Mouse (Mus musculus): ENCODE measurements at regions not wholly inside any gene's neighbourhood (a gene's known extent, or its start where the extent isn't known, plus 50 kb on each side); places are given as distances from the start of the nearest gene placed in this dataset.

DNA sequence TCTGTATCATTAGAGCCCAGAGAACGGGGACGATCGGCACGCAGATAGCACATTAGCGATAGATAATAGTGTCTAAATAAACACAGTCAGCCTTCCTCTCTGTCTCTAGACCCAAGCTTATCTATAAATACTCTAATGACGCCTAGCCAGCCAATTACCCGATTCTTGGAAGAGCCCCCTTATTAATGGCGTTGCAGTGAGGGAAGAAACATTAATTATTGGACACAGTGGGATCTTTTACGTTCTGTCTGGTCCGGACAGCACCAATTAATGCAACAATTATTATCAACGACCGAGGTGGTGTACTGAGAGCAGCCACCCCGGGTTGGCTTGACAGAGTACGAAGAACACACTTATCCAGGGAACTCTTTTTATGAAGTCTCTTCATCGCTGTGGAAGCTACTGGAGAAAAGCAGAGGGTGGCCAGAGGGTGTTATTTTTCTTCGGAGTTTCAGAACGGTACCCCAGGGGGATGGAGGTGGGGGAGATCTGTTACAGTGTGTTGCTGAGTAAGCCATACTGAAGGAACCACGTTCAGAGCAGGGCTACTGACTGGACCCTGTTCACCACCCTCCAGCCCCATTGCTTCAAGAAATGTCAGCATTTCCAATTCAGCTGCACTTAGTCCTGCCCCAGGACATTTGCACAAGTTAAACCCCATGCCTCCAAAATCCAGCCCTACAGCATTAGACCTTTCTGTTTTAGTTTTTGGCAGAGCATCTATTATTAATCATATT is 195.6 kb downstream of the Emx2 start:
- H3K27ac ChIP-seq (ENCODE audit: low read length): no peak overlapping the region
- no peak for ATAC-seq
- H3K4me3 ChIP-seq (replicated peaks; ENCODE audit: low read length): no peak overlapping the region
- 23% methylated on average over 18 of the region's 18 CpGs for WGBS
- 0 out of 2 replicates have a peak, but pooled peaks cover 4% of the 10 kb centered on the region for H3K4me1 ChIP-seq (replicated peaks; ENCODE audit: control insufficient read depth, insufficient read depth, low read length)
- no peak overlapping the region for H3K9ac ChIP-seq (replicated peaks; ENCODE audit: low read depth, low read length)
- H3K4me2 ChIP-seq (ENCODE audit: low read length): 0 out of 2 replicates have a peak overlapping the region, but pooled peaks have one; percentile 12
- no peaks in the 10 kb centered on the region; the same call in 1 of the 2 replicates for H3K27me3 ChIP-seq (replicated peaks; ENCODE audit: control insufficient read depth, insufficient read depth, low read length)
- no peaks in the 10 kb centered on the region for H3K36me3 ChIP-seq (ENCODE audit: control insufficient read depth, insufficient read depth)
- H3K9me3 ChIP-seq (ENCODE audit: control insufficient read depth, low read length): no peaks in the 10 kb centered on the region

DNA sequence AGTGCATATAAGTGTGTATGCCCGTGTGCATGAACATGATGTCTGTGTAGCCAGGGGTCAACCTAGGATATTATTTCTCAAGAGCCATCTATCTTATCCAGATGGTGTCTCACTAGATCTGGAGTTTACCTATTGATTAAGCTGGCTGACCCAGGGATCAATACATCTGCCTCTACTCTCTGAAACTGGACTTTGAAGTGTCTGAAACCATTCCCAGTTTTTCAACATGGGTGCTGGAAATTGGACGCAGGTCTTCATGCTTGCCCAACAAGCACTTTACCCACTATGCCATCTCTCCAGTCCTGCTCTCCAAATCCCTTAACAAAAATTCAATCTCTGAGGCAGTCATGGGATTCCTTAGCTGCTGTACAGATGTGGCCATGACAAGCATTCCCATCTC is 197.1 kb downstream of the Emx2 start:
- Histone ChIP-seq H3K36me3 (ENCODE audit: control insufficient read depth, insufficient read depth) (no peaks in the 10 kb centered on the region), H3K9me3 (ENCODE audit: control insufficient read depth, low read length) (no peaks in the 10 kb centered on the region), H3K27me3 (replicated peaks; ENCODE audit: control insufficient read depth, insufficient read depth, low read length) (no peaks in the 10 kb centered on the region; the same call in 1 of the 2 replicates), H3K4me3 (replicated peaks; ENCODE audit: low read length) (no peak overlapping the region), H3K4me1 (replicated peaks; ENCODE audit: control insufficient read depth, insufficient read depth, low read length) (0 out of 2 replicates have a peak, but pooled peaks cover 4% of the 10 kb centered on the region), H3K4me2 (ENCODE audit: low read length) (no peak overlapping the region), H3K27ac (ENCODE audit: low read length) (no peak overlapping the region), H3K9ac (replicated peaks; ENCODE audit: low read depth, low read length) (no peak overlapping the region)
- ATAC-seq: no peak
- 98% methylated on average over 2 of the region's 2 CpGs for WGBS

DNA sequence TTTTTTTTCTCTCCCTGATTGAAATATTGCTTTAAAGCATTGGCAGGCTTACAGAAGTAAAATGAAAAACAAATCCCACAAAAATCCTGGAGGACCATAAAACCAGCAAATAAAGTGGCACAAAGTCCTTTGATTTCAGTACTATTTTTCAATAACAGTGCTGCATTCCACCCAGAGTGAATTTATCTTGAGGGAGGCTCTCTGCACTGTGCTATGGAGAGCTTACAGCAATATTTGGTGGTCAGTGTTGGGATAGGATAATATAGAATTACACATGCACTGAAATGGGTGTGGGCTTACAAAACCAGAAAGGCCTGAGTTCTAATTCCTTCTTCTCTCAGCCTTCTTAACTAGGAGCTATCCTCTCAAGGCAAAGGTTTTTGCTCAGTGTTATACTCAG is 211.6 kb downstream of the Emx2 start:
- no peaks in the 10 kb centered on the region for H3K27me3 ChIP-seq (replicated peaks; ENCODE audit: control insufficient read depth, insufficient read depth, low read length)
- H3K27ac ChIP-seq (ENCODE audit: low read length): no peak overlapping the region
- H3K9me3 ChIP-seq (ENCODE audit: control insufficient read depth, low read length): no peaks in the 10 kb centered on the region
- no peak overlapping the region for H3K4me2 ChIP-seq (ENCODE audit: low read length)
- no peak overlapping the region for H3K4me3 ChIP-seq (replicated peaks; ENCODE audit: low read length)
- no peak for ATAC-seq
- H3K4me1 ChIP-seq (replicated peaks; ENCODE audit: control insufficient read depth, insufficient read depth, low read length): no peaks in the 10 kb centered on the region
- no peak overlapping the region for H3K9ac ChIP-seq (replicated peaks; ENCODE audit: low read depth, low read length)
- H3K36me3 ChIP-seq (ENCODE audit: control insufficient read depth, insufficient read depth): no peaks in the 10 kb centered on the region

GRCm38 (mm10) chr19:59673537-59673936 is 215.4 kb downstream of the Emx2 start:
- Histone ChIP-seq H3K4me3 (replicated peaks; ENCODE audit: low read length) (no peak overlapping the region), H3K9me3 (ENCODE audit: control insufficient read depth, low read length) (no peaks in the 10 kb centered on the region), H3K27ac (ENCODE audit: low read length) (no peak overlapping the region), H3K4me2 (ENCODE audit: low read length) (no peak overlapping the region), H3K36me3 (ENCODE audit: control insufficient read depth, insufficient read depth) (no peaks in the 10 kb centered on the region), H3K4me1 (replicated peaks; ENCODE audit: control insufficient read depth, insufficient read depth, low read length) (no peaks in the 10 kb centered on the region), H3K27me3 (replicated peaks; ENCODE audit: control insufficient read depth, insufficient read depth, low read length) (no peaks in the 10 kb centered on the region), H3K9ac (replicated peaks; ENCODE audit: low read depth, low read length) (no peak overlapping the region)
- ATAC-seq: no peak

DNA sequence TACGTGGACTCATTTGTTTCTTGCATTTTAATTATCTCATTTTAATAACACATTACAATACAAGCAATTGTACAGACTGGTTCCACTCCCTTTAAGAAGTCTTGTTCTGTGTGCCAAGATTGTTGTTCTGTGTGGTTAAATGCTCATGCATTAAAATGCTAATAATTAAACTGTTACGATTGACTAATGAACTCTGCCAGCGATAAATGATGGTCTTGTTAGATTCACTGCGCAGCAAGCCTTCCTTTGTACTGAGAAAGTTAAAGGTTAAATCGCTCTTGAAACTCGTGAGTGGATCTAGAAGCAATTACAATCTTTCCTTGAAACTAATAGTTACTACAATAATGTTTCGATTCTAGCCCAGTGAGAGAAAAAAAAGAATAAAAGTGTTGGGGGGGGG is 221.0 kb downstream of the Emx2 start:
- H3K4me2 ChIP-seq (ENCODE audit: low read length): no peak overlapping the region
- no peak overlapping the region for H3K27ac ChIP-seq (ENCODE audit: low read length)
- H3K9me3 ChIP-seq (ENCODE audit: control insufficient read depth, low read length): no peaks in the 10 kb centered on the region
- no peak overlapping the region for H3K9ac ChIP-seq (replicated peaks; ENCODE audit: low read depth, low read length)
- no peaks in the 10 kb centered on the region for H3K36me3 ChIP-seq (ENCODE audit: control insufficient read depth, insufficient read depth)
- H3K4me1 ChIP-seq (replicated peaks; ENCODE audit: control insufficient read depth, insufficient read depth, low read length): no peaks in the 10 kb centered on the region
- H3K4me3 ChIP-seq (replicated peaks; ENCODE audit: low read length): no peak overlapping the region
- H3K27me3 ChIP-seq (replicated peaks; ENCODE audit: control insufficient read depth, insufficient read depth, low read length): no peaks in the 10 kb centered on the region
- WGBS: 20% methylated on average over 7 of the region's 7 CpGs
- ATAC-seq: no peak

DNA sequence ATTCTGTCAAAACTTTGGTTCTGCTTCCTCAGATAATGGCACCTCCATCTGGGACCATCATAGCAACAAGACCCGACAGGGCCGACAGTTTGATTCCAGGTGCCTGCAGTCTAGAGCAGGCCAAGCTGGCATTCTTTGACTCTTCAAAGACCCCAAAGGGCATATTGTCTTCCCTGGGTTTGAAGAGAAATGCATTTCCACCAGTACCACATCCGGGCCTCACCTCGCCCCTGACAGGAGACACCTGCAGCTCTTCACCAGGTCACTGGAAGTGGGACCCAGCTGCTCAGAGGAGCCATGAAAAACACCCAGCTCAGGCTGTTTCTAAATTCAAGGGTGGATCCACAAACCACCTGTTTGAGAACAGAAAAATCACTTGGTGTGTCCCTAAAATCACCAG is 222.2 kb downstream of the Emx2 start:
- WGBS: 92% methylated on average over 4 of the region's 4 CpGs
- Histone ChIP-seq H3K4me3 (replicated peaks; ENCODE audit: low read length) (no peak overlapping the region), H3K4me2 (ENCODE audit: low read length) (no peak overlapping the region), H3K27ac (ENCODE audit: low read length) (no peak overlapping the region), H3K4me1 (replicated peaks; ENCODE audit: control insufficient read depth, insufficient read depth, low read length) (no peaks in the 10 kb centered on the region), H3K9ac (replicated peaks; ENCODE audit: low read depth, low read length) (no peak overlapping the region), H3K36me3 (ENCODE audit: control insufficient read depth, insufficient read depth) (no peaks in the 10 kb centered on the region), H3K9me3 (ENCODE audit: control insufficient read depth, low read length) (no peaks in the 10 kb centered on the region), H3K27me3 (replicated peaks; ENCODE audit: control insufficient read depth, insufficient read depth, low read length) (no peaks in the 10 kb centered on the region)
- no peak for ATAC-seq

- no peak for ATAC-seq
- 78% methylated on average over 7 of the region's 7 CpGs for WGBS
Observed at GRCm38 (mm10) chr19:59684292-59684691, 226.1 kb downstream of the Emx2 start.

GRCm38 (mm10) chr19:59685826-59686717 is 227.9 kb downstream of the Emx2 start:
- Histone ChIP-seq H3K27ac (ENCODE audit: low read length) (no peak overlapping the region), H3K4me3 (replicated peaks; ENCODE audit: low read length) (no peak overlapping the region), H3K27me3 (replicated peaks; ENCODE audit: control insufficient read depth, insufficient read depth, low read length) (no peaks in the 10 kb centered on the region), H3K9ac (replicated peaks; ENCODE audit: low read depth, low read length) (no peak overlapping the region), H3K9me3 (ENCODE audit: control insufficient read depth, low read length) (no peaks in the 10 kb centered on the region), H3K4me1 (replicated peaks; ENCODE audit: control insufficient read depth, insufficient read depth, low read length) (no peaks in the 10 kb centered on the region), H3K4me2 (ENCODE audit: low read length) (no peak overlapping the region), H3K36me3 (ENCODE audit: control insufficient read depth, insufficient read depth) (no peaks in the 10 kb centered on the region)
- no peak for ATAC-seq
- WGBS: 65% methylated on average over 19 of the region's 19 CpGs

More at GRCm38 (mm10) chr19:59684292-59684691, 226.1 kb downstream of the Emx2 start:
- Histone ChIP-seq H3K4me3 (replicated peaks; ENCODE audit: low read length) (no peak overlapping the region), H3K36me3 (ENCODE audit: control insufficient read depth, insufficient read depth) (no peaks in the 10 kb centered on the region), H3K4me1 (replicated peaks; ENCODE audit: control insufficient read depth, insufficient read depth, low read length) (no peaks in the 10 kb centered on the region), H3K4me2 (ENCODE audit: low read length) (no peak overlapping the region), H3K9me3 (ENCODE audit: control insufficient read depth, low read length) (no peaks in the 10 kb centered on the region), H3K27ac (ENCODE audit: low read length) (no peak overlapping the region), H3K27me3 (replicated peaks; ENCODE audit: control insufficient read depth, insufficient read depth, low read length) (no peaks in the 10 kb centered on the region), H3K9ac (replicated peaks; ENCODE audit: low read depth, low read length) (no peak overlapping the region)

DNA sequence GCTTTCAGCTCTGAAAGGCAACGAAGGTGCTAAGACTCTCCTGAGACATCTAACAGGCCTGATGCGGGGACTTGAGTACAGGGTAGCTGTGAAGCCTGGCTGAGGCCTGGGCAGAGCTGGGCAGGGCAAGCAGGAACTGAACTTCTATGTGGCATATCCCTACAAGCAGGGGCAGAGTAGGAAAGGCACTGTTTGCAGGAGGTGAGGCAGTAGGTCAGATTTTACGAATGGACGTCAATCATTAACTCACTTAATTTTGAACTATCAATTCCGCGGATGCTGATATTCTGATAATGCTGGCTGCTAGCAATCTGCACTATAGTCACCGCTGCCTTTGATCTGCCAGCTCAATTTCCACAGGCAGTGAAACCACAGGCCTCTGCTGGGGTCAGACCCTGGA is 229.0 kb downstream of the Emx2 start:
- no peak overlapping the region for H3K27ac ChIP-seq (ENCODE audit: low read length)
- ATAC-seq: no peak
- no peaks in the 10 kb centered on the region for H3K27me3 ChIP-seq (replicated peaks; ENCODE audit: control insufficient read depth, insufficient read depth, low read length)
- no peaks in the 10 kb centered on the region for H3K4me1 ChIP-seq (replicated peaks; ENCODE audit: control insufficient read depth, insufficient read depth, low read length)
- H3K4me3 ChIP-seq (replicated peaks; ENCODE audit: low read length): no peak overlapping the region
- H3K9ac ChIP-seq (replicated peaks; ENCODE audit: low read depth, low read length): no peak overlapping the region
- WGBS: 94% methylated on average over 7 of the region's 7 CpGs
- H3K36me3 ChIP-seq (ENCODE audit: control insufficient read depth, insufficient read depth): no peaks in the 10 kb centered on the region
- no peaks in the 10 kb centered on the region for H3K9me3 ChIP-seq (ENCODE audit: control insufficient read depth, low read length)
- H3K4me2 ChIP-seq (ENCODE audit: low read length): no peak overlapping the region
